Mouse (Mus musculus) liver, embryonic 14.5 days (tissue): Measurements from ENCODE around the gene Csnk2a1. TPM values are rescaled to one million over a fixed set of nuclear protein-coding genes. Genes with fewer than 3 reads are reported as not detected.

Experiments used
- ATAC-seq: fragments of 200-750 bp; cut with Nextera tagmentation; 2 replicates; pipeline ENCODE4 v1.8.0; 2017; ENCODE audit warnings: moderate number of reproducible peaks, mild to moderate bottlenecking, moderate library complexity; ENCODE audit not compliant: insufficient read depth
- DNase-seq, 3 experiments: peaks; one replicate each; pipeline ENCODE4 v3.0.0-alpha.2; 2012 to 2013; ENCODE audit warnings: low read depth in 3 of 3, low spot score in 3 of 3
- H3K27ac ChIP-seq: fragments of 300-500 bp; sonication (generic); 2 replicates; pipeline ENCODE4 v1.5.1; 2014; ENCODE audit warnings: moderate library complexity, mild to moderate bottlenecking, control low read depth, inconsistent platforms
- H3K27me3 ChIP-seq: fragments of 300-500 bp; sonication (generic); 2 replicates; pipeline ENCODE4 v1.6.1; 2014; ENCODE audit warnings: mild to moderate bottlenecking, low read length, moderate library complexity; ENCODE audit not compliant: control insufficient read depth, insufficient read depth
- H3K36me3 ChIP-seq: fragments of 300-500 bp; sonication (generic); replicated peaks from 2 replicates; pipeline ENCODE4 v1.6.1; 2014; ENCODE audit warnings: low read depth; ENCODE audit not compliant: control insufficient read depth, insufficient read depth
- H3K4me1 ChIP-seq, 2 experiments: fragments of 200-500 bp in 1 of 2; fragments of 300-500 bp in 1 of 2; sonication (generic) in 1 of 2; replicated peaks; 2 replicates each; pipeline ENCODE4 v1.6.1; 2012 to 2014; ENCODE audit warnings: antibody characterized with exemption in 1 of 2, inconsistent platforms in 1 of 2, low read length in 1 of 2; ENCODE audit not compliant: control insufficient read depth in 2 of 2, insufficient read depth in 2 of 2
- H3K4me2 ChIP-seq: fragments of 300-500 bp; sonication (generic); 2 replicates; pipeline ENCODE4 v1.6.1; 2014; ENCODE audit warnings: low read depth, mild to moderate bottlenecking, control low read depth, moderate library complexity
- H3K4me3 ChIP-seq, 2 experiments: fragments of 200-500 bp in 1 of 2; fragments of 300-500 bp in 1 of 2; sonication (generic) in 1 of 2; 2 replicates each; pipeline ENCODE4 v1.5.1; 2012 to 2014; ENCODE audit warnings: low read depth in 2 of 2, low read length in 2 of 2, mild to moderate bottlenecking in 2 of 2, control low read depth in 1 of 2, inconsistent platforms in 1 of 2, moderate library complexity in 1 of 2; ENCODE audit not compliant: insufficient read depth in 1 of 2
- H3K9ac ChIP-seq: fragments of 300-500 bp; sonication (generic); replicated peaks from 2 replicates; pipeline ENCODE4 v1.6.1; 2014; ENCODE audit warnings: mild to moderate bottlenecking, control low read depth, moderate library complexity
- H3K9me3 ChIP-seq: fragments of 300-500 bp; sonication (generic); 2 replicates; pipeline ENCODE4 v1.6.1; 2016; ENCODE audit warnings: low read length, mixed read lengths; ENCODE audit not compliant: control insufficient read depth
- CTCF ChIP-seq: IDR thresholded peaks from 2 replicates; pipeline ENCODE4 v1.5.1; 2016; ENCODE audit warnings: antibody characterized with exemption, low read depth, control low read depth
- EP300 ChIP-seq: IDR thresholded peaks from 2 replicates; pipeline ENCODE4 v1.6.1; 2016; ENCODE audit warnings: antibody characterized with exemption, low read depth
- WGBS: fragments of 180-500 bp; shearing (Covaris S2); extraction: QIAGEN DNeasy Blood & Tissue Kit; methylation state at CpG from one replicate; pipeline ENCODE4 v1.1.7; 2014; ENCODE audit not compliant: insufficient replicate concordance; 5-methylcytosine and 5-hydroxymethylcytosine counted together
- polyA plus RNA-seq, 2 experiments: library from polyadenylated mRNA; depleted of rRNA in 1 of 2; stranded (reverse) in 1 of 2; unstranded in 1 of 2; fragments of >200 nt; fragmentation: Nextera tagmentation in 1 of 2; extraction: Ambion mirVana in 1 of 2; gene quantifications; 2 replicates each; pipeline versions ENCODE4 v1.2.1 to v1.2.3; 2012 to 2014

The Csnk2a1 gene
- polyA plus RNA-seq, 2 experiments: 22.7 to 43.2 TPM

DNA sequence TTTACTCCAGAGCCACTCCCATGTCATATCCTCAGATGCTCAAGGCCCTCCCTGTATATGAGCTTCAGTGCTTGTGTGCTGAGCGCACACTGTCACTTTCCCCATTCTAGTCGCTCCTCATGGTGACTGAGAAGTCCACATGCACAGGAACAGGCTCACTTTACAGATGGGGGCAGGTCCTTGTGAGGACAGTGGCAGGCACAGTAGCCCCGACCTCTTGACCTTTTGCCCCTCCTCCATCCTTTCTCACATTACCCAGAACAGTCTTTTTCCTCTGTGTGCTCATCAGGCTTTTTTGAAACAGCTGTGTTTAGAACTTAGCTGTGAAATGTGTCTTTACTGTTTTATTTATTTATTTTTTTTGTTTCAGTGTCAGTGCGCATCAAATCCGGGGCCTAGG, 77.1 kb downstream of the Csnk2a1 start:
- TF ChIP-seq EP300: no peak
- no peak for TF ChIP-seq CTCF
- Histone ChIP-seq H3K4me3 (no peak overlapping the region), H3K36me3 (peaks cover 27% of the 10 kb centered on the region), H3K27ac (no peak overlapping the region), H3K27me3 (no peaks in the 10 kb centered on the region), H3K9me3 (no peaks in the 10 kb centered on the region), H3K4me2 (no peak overlapping the region), H3K9ac (no peak overlapping the region), H3K4me1 (no peaks in the 10 kb centered on the region)
- DNase-seq: no peak
- no peak for ATAC-seq
- WGBS: 74% methylated on average over 5 of the region's 5 CpGs

DNA sequence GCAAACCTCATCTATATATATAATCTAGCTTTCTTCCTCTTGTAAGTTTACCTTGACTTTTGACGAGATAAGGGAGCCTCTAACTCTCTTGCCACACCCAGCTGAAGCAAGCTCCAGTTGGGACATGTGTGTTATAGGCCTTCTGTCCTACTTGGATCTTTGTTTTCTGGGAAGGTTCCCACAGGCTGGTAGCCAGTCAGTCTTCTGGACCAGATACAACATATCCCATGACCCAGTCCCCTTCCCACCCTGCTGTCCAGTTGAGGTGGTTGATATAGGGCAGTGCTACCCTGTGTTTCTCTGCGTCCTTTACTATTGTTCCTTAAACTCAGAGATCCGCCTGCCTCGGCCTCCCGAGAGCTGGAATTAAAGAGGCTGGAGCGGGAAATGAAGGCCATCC, 78.8 kb downstream of the Csnk2a1 start:
- H3K4me1 ChIP-seq: no peaks in the 10 kb centered on the region
- H3K4me2 ChIP-seq: no peak overlapping the region
- H3K9me3 ChIP-seq: no peaks in the 10 kb centered on the region
- H3K9ac ChIP-seq: no peak overlapping the region
- peaks cover 33% of the 10 kb centered on the region for H3K36me3 ChIP-seq
- no peak for ATAC-seq
- no peak for DNase-seq
- no peak for TF ChIP-seq CTCF
- no peak for TF ChIP-seq EP300
- no peak overlapping the region for H3K27ac ChIP-seq
- 68% methylated on average over 6 of the region's 6 CpGs for WGBS
- no peaks in the 10 kb centered on the region for H3K27me3 ChIP-seq
- no peak overlapping the region for H3K4me3 ChIP-seq

DNA sequence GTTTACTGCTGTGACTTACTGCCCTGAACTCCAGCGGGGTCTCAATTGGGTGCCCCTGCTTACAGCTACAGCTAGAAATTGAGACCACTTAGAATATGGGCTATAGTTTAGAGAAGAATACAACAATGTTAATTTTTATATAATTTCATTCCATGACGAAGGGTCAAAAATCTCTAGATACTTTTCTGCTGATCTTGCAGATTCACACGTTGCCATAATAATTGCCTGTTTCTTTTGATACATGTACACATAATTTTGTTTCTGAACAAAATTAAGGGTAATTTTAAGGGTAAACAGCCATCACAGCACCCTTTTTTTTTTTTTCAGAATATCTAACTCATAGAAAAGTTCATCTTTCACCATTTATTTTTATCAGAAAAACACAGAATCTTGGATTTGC, 80.5 kb downstream of the Csnk2a1 start:
- ATAC-seq: no peak
- TF ChIP-seq EP300: no peak
- TF ChIP-seq CTCF: no peak
- Histone ChIP-seq H3K27ac (no peak overlapping the region), H3K9ac (no peak overlapping the region), H3K27me3 (no peaks in the 10 kb centered on the region), H3K4me2 (no peak overlapping the region), H3K9me3 (no peaks in the 10 kb centered on the region), H3K4me1 (no peaks in the 10 kb centered on the region), H3K36me3 (peaks cover 42% of the 10 kb centered on the region), H3K4me3 (no peak overlapping the region)
- no peak for DNase-seq
- 78% methylated on average over 3 of the region's 3 CpGs for WGBS

DNA sequence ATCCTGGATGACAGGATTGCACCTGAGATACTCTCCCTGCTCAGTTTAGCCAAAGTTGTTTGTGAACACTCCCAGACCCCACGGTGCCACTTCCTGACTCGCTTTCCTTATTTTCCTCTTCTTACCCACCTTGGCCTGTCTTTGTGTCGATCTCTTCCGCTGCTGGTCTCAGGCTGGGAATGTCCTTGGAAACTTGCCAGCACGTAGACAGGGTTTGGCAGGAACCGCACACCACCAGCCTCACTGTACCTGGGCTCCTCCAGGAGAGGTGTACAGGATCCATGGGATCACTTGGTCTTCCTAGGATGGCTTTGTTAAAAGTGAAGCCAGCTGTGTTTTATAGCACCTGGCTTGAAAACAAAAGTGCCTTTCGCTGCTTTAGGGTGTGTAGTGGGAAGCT, 86.4 kb downstream of the Csnk2a1 start:
- Histone ChIP-seq H3K9me3 (no peaks in the 10 kb centered on the region), H3K27ac (no peak overlapping the region), H3K27me3 (no peaks in the 10 kb centered on the region), H3K36me3 (peaks cover 33% of the 10 kb centered on the region), H3K4me3 (no peak overlapping the region), H3K4me1 (no peaks in the 10 kb centered on the region), H3K4me2 (no peak overlapping the region), H3K9ac (no peak overlapping the region)
- no peak for ATAC-seq
- no peak for TF ChIP-seq CTCF
- no peak for TF ChIP-seq EP300
- DNase-seq: no peak
- WGBS: 82% methylated on average over 7 of the region's 7 CpGs

DNA sequence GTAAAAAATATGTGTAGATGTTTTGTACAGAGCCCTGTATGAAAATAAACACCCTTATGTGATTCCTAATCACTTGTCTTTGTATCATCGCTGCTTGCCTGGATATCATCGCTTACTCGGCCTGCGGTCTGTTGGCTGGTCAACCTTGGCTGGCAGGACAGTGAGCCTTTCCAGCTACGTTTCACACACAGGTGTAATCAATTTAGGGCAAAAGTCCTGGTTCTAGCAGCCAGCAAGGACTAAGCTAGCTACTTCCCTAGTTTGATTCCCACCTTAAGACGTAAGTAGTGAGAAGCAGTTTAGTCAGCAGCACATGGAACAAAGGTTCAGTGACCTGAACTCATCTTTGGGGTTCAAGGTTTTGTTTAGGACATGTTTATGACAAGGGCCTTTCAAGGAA, 87.3 kb downstream of the Csnk2a1 start:
- H3K9me3 ChIP-seq: no peaks in the 10 kb centered on the region
- WGBS: 81% methylated on average over 6 of the region's 6 CpGs
- ATAC-seq (no peak), DNase-seq (no peak)
- H3K27ac ChIP-seq: no peak overlapping the region
- no peaks in the 10 kb centered on the region for H3K4me1 ChIP-seq
- no peak overlapping the region for H3K9ac ChIP-seq
- no peaks in the 10 kb centered on the region for H3K27me3 ChIP-seq
- peaks cover 30% of the 10 kb centered on the region for H3K36me3 ChIP-seq
- no peak overlapping the region for H3K4me3 ChIP-seq
- TF ChIP-seq CTCF (no peak), EP300 (no peak)
- no peak overlapping the region for H3K4me2 ChIP-seq

DNA sequence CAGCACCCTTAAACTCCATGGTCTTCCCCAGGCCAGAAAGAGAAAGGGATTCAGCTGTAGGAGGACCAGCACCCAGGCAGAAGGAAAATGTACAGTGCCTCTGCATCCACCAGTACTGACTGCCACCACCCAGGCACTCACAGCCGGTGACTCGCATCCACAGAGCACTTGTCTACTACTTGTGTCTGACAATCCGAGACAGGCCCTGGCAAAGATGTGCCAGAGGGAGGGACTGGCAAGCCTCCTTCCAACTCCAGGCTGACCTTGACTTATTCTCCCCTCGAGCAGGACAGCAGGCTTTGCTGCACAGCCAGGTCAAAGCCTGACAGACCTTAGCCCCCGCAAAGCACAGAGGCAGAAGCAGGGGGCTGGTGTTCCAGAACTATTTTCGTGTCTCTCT, 90.4 kb downstream of the Csnk2a1 start:
- Histone ChIP-seq H3K27ac (no peak overlapping the region), H3K36me3 (peaks cover 22% of the 10 kb centered on the region), H3K4me2 (no peak overlapping the region), H3K4me1 (no peaks in the 10 kb centered on the region), H3K27me3 (no peaks in the 10 kb centered on the region), H3K9me3 (no peaks in the 10 kb centered on the region), H3K4me3 (no peak overlapping the region), H3K9ac (no peak overlapping the region)
- TF ChIP-seq CTCF (no peak), EP300 (no peak)
- WGBS: 78% methylated on average over 6 of the region's 6 CpGs
- ATAC-seq (no peak), DNase-seq (no peak)
